Mouse (Mus musculus) brown adipose tissue, adult 24 weeks (tissue): ENCODE data around the gene Kifc3. TPM values are rescaled to one million over a fixed set of nuclear protein-coding genes. Genes with fewer than 3 reads are reported as not detected.

Experiments
- H3K27ac ChIP-seq: fragments of 200-500 bp; replicated peaks from 2 replicates; pipeline ENCODE4 v1.5.1; 2012; ENCODE audit warnings: low read depth, mild to moderate bottlenecking, low read length
- H3K4me1 ChIP-seq: fragments of 200-500 bp; 2 replicates; pipeline ENCODE4 v1.6.1; 2012; ENCODE audit warnings: low read length, mixed read lengths; ENCODE audit not compliant: control insufficient read depth, insufficient read depth, insufficient read length
- H3K4me3 ChIP-seq: fragments of 200-500 bp; 2 replicates; pipeline ENCODE4 v1.5.1; 2012; ENCODE audit warnings: low read depth, mild to moderate bottlenecking, low read length, moderate library complexity; ENCODE audit not compliant: insufficient read depth
- polyA plus RNA-seq: library from polyadenylated mRNA; stranded (reverse); fragments of >200 nt; gene quantifications from 2 replicates; pipeline ENCODE4 v1.2.4, GENCODE M21; 2012; ENCODE audit not compliant: missing spikeins, insufficient read depth, insufficient read length

Gene Kifc3
- polyA plus RNA-seq, 1 experiment: 24.4 TPM

DNA sequence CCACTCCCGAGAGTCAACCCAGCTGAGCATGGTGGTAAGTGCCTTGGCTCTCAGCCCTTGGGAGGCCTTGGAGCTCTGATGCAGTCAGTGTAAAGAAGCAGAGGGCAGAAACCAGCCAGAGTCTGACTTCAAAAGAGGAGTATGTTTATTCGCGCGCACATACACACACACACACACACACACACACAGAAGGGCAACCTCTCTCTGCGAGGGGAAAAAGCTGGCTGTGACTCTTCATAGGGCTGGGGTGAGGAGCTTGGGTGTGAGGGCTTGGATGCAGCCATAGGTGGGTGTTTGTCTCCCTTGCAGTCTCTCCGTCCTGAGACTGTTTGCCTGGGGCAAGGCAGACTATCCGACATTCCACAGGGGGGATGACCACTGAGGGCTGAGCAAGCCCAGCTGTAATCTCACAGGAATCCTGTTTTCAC is 18.0 kb upstream of the Kifc3 start:
- H3K4me1 ChIP-seq: peaks cover 3% of the 10 kb centered on the region; the same call in 1 of the 2 replicates
- no peak overlapping the region for H3K4me3 ChIP-seq
- no peak overlapping the region for H3K27ac ChIP-seq

DNA sequence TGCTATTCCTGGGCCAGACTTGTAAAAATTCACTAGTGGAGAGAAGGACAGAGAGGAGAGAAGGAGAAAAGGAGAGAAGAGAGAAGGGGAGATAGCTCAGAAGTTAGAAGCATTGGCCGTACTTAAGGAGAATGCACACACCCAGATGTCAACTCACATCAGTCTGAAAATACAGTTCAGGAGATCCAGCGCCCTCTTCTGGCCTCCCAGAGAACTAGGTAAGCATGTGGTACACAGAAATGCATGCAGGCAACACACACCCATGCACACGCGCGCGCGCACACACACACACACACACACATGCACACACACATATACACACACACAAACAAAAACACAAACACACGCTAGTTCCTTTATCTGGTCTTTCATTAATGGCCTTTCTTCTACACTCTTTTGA is 17.0 kb upstream of the Kifc3 start:
- Histone ChIP-seq H3K4me1 (peaks cover 6% of the 10 kb centered on the region; the same call in 1 of the 2 replicates), H3K27ac (no peak overlapping the region), H3K4me3 (no peak overlapping the region)

DNA sequence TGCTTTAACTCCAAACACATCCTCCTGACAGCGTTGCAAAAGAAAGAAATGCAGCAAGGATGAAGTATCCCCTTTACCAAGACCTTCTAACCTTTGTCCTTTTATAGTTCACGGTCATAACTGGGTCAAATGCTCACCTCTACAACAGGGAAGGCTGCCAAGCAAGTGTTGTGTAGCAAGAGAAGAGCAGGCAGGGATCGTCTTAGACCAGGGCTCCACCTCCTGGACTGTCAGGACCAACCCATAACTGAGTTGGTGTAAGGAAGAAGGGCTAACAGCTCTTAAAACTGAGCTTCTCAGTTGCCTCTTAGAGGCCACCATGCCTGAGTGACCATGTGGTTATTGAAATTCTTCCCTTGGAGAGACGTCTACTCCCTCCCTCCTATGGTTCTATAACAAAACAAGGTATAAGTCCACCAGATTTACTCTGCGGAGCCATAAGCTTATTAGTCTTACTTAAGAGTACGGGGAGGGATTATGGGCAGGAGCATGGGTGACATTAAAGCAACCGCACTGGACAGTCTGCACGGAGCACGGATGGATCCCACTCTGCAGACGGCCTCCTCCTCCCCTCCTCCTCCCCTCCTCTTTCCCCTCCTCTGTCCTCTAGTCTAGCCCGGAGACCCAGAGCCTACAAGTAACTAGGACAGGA is 13.2 kb upstream of the Kifc3 start:
- Histone ChIP-seq H3K27ac (no peak overlapping the region), H3K4me3 (no peak overlapping the region), H3K4me1 (peaks cover 6% of the 10 kb centered on the region; the same call in 1 of the 2 replicates)

DNA sequence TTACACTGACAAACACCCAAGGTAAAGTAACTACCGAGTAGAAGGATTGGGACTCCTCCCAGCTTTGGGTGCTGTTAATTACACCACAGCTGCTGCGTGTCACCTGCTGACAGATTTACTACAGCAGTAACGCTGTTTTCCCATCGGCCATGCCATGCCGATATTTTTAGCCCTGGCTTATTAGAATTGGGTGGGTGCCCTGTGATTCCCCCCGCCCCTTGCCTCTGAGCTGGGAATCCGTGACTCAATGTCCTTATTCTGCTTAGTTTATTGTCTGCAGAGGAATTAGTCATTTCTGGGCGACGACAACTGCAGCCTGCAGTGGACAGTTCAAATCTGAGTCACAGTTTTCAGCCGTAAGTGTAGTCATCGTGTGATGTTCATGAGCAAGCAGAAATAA is 7.3 kb upstream of the Kifc3 start:
- H3K27ac ChIP-seq: no peak overlapping the region
- H3K4me3 ChIP-seq: no peak overlapping the region
- H3K4me1 ChIP-seq: no peaks in the 10 kb centered on the region

DNA sequence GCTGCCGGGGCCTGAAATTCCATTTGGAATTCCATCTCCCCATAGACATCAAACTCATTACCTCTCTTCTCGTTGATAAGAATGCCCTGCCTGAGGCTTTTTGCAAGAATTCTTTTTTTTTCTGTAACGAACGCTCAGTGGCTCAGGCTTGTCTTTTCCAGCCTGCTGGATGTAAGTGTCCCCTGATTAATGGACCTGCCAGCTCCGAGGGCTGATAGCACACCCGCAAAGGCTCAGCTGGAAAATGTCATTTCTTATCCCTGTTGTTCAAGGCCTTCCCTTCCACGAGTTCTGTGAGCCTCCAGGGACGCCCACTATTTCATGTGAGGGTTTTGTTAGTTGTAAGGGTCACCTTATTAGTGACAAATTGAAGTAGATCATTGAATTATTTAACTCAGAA is 3.3 kb upstream of the Kifc3 start:
- no peak overlapping the region for H3K27ac ChIP-seq
- no peaks in the 10 kb centered on the region for H3K4me1 ChIP-seq
- H3K4me3 ChIP-seq: no peak overlapping the region

DNA sequence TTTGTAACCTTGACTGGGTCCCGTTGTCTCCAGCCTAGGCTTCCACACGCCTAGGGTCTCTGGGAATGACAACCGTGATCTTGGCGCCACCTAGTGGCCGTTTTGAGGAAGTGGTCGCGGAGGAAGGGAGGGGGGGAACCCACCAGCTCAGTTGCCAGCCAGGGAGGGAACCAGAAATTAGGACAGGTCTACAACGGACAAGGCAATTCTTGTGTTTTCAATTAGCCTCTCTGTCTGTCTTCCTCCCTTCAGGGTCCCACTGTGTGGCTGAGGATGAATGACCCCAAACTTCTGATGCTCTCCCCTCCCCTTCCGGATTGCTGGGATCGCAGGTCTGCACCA is 1.4 kb upstream of the Kifc3 start:
- no peak overlapping the region for H3K27ac ChIP-seq
- no peaks in the 10 kb centered on the region for H3K4me1 ChIP-seq
- no peak overlapping the region for H3K4me3 ChIP-seq

DNA sequence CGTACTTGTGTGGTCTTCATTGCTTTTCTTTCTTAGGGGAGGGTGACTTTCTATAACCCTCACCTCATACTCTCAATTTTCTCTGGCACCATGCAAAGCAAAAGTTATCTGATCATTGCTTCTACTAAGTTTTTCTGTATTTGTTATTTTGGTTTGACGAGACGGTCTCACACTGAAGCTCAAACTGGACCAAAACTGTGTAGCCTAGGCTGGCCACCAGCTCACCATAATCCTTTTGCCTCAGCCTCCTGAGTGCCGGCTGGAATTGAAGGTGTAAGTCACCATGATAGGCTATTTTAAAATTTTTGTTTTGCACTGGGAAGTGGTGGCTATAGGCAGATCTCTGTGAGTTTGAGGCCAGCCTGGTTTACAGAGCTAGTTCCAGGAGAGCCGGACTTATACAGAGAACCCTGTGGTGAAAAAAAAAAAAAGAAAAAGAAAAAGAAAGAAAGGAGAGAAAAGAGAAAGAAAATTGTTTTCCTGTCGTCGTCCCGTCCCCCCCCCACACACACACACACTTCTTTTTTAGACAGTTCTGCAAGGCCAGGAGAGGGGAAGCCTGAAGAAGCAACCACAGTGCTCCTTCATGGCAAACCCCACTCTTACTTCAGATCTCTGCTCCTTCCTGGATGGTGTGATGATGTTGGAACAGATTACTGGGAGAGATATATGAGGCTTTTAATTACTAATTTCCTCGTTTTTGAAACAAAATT is 870 bp upstream of the Kifc3 start:
- Histone ChIP-seq H3K27ac (no peak overlapping the region), H3K4me1 (no peaks in the 10 kb centered on the region), H3K4me3 (no peak overlapping the region)

DNA sequence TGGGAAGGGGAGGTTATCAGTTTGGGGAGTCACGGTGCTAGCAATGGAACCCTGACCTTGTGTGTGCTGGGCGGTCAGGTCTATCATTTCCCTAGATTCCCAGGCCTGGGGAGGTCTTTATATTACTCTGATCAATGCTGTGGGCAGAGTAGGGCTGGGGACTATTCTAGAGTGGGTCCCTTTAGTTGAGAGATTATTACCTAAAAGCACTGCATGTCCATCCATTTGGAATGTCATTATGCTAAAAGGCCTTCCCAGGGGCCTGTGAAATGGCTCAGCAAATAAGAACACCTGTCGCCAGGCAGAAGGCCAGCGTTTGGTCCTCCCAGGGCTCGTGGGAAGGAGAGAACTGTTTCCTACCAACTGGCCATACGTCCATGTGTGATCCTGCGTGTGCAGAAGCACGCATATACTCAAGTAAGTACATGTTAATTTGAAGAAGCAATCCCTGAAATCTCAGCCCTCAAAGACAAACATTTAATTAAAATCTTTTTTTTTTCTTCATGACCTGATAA is 499 bp downstream of the Kifc3 start:
- H3K4me1 ChIP-seq: no peaks in the 10 kb centered on the region

DNA sequence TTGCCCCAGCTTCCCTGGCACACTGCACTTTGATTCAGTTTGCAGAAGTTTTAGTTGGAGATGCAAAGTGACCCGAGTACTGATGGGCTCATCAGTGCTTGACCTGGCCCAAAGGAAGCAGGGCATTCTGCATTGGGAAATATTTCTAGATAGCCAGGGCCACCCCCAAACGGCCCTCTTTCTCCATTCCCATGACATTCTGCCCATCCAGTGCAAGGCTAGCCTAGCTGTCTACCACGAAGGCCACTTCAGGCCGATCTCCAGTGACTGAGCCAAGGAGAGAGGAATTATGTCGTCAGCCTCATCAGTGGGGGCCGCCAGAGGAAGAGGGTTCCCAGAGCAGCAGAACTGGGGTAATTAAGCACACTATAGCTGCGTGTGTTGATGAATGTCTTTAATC is 1.1 kb downstream of the Kifc3 start:
- Histone ChIP-seq H3K4me3 (no peak overlapping the region), H3K27ac (no peak overlapping the region), H3K4me1 (no peaks in the 10 kb centered on the region)

More for the DNA sequence above, 499 bp downstream of the Kifc3 start:
- Histone ChIP-seq H3K4me3 (no peak overlapping the region), H3K27ac (no peak overlapping the region)

DNA sequence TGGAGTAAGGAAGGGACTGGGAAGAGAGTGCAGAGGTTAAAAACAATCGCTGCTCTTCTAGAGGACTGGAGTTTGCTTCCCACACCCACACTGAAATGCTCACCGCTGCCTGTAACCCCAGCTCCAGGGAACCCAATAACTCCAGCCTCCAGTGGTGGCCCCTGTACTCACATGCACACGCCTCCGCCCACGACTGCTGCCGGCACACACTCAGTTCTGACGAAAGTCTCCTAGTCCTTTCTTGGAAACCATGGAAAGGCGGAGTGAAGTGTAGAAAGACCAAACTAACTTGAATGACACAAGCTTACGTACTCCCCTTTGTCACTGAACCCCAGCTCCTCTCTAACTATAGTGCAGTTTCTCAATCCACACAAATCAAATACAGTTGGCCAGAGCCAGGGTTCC is 2.6 kb downstream of the Kifc3 start:
- Histone ChIP-seq H3K4me3 (no peak overlapping the region), H3K27ac (no peak overlapping the region), H3K4me1 (no peaks in the 10 kb centered on the region)

DNA sequence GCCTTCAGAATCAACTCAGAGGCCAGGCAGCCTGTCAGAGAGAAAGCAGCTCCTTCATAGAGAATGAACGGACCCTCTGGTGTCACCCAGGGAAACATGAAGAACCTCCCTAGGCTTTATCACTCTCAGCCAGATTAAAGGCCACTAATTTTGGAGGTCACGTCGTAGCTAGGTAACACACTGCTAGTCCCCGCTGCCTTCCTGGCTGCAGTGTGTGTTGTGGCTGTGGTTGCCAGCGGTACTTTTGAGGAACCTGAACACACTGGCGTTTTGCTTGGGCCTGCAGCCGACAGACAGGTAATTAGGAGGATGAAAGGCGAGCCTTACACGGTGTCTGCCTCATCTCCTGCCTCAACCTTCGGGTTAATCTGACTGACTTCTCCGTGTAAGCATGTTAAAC is 6.9 kb downstream of the Kifc3 start:
- no peak overlapping the region for H3K4me3 ChIP-seq
- no peak overlapping the region for H3K27ac ChIP-seq
- no peaks in the 10 kb centered on the region for H3K4me1 ChIP-seq

DNA sequence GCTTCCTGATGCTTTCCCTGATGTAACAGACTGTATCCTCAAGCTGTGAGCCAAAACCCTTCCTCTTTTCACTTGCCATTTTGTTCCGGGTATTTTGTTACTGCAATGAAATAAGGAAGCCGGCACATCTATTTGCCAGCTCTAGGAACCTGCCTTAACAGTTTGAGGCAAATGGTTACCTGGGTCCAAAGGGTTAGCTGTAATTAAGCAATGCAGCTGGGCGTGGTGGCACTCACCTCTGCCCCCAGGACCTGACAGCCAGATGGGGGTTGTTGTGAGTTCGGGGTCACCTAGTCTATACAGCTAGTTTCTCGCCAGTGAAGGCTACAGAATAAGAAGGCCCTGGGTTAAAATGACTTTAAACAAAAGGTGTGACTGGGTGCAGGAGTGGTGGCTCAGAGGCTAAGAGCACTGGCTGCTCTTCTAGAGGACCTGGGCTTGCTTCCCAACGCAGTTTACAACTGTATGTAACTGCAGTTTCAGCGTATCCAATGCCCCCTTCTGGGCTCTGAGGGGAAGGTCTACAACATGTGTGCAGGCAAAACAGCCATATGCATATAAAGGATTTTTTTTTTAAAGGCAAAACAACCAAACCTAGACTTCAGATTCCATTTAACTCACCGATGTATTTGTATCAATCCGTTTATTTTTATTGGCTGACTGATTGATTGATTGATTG is 11.0 kb downstream of the Kifc3 start:
- Histone ChIP-seq H3K4me1 (no peaks in the 10 kb centered on the region), H3K4me3 (no peak overlapping the region), H3K27ac (no peak overlapping the region)

DNA sequence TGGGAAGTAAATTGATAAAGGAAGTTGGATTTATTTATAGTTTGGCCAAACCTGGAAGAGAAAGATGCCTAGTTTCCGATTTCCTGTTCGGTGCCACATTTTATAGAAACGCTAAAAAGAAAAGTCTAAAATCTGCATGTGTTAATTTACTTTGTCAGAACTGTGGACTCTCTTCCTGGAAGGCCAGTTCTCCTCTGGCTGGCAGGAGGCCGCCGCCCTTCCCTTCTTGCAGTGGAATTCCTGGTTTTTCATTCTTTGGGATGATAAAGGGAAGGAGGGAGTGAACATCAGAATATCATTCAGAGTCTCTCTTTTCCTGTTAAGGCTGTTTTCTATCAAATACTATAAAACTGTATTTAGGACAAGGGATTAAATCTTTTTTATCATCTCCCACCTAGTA is 15.0 kb downstream of the Kifc3 start:
- H3K27ac ChIP-seq: no peak overlapping the region
- H3K4me3 ChIP-seq: no peak overlapping the region
- no peaks in the 10 kb centered on the region for H3K4me1 ChIP-seq

DNA sequence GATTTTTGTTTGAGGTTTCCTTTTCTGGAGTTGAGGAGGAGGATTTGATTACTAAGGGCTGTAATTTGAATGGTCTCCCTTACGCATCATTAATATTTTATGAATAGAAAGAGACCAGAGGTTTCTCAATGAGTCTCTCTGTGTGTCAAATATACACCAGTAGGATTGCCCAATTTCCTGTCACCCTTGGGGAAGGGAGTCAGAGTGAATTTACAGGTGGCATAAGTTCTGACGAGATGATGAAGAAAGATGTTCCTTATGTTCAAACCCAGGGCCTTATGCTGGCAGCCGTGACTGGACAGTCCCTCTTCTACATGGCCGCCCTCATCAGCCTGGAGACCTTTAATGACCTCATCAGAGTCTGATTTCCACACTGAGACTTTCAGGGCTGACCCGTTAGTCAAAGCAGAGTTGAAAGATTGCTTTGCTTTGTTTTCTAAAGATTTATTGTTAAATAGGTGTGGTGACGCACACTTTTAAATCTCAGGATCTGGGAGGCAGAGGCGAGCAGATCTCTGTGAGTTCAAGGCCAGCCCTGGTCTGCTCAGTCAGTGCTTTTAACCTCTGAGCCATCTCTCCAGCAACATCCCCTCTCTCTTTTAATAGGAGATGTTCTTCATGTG is 16.6 kb downstream of the Kifc3 start:
- H3K4me3 ChIP-seq: no peak overlapping the region
- H3K27ac ChIP-seq: no peak overlapping the region
- H3K4me1 ChIP-seq: no peaks in the 10 kb centered on the region

DNA sequence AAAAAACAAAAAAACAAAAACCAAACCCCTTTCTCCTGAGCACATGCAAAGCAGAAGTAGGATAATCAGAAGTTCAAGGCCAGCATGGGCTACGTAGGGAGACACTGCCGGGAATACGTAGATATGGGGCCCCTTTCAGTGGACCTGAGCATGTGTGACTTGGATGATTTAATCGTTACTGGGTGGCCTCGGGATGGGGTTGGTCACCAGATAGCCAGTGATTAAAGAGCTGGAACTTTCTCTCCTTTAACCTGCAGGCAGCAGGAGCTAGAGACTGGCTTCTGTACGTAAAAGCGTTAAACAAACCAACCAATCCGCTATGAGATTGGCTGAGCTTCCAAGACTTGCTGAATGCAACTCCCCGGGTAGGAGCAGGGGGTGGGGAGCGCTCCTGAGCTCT is 17.5 kb downstream of the Kifc3 start:
- Histone ChIP-seq H3K27ac (no peak overlapping the region), H3K4me3 (no peak overlapping the region), H3K4me1 (no peaks in the 10 kb centered on the region)
